Mouse (Mus musculus) kidney, adult 2 months (tissue): ENCODE data around the gene Taf8.

Source experiments
- CTCF ChIP-seq: fragments of 200-500 bp; conservative IDR thresholded peaks from 2 replicates; pipeline ENCODE4 v1.5.1; 2011; ENCODE audit warnings: low read depth, mild to moderate bottlenecking, control low read depth, low read length, moderate library complexity, mixed read lengths; ENCODE audit not compliant: insufficient read depth, insufficient read length
- POLR2A ChIP-seq: fragments of 200-500 bp; IDR thresholded peaks from one replicate; pipeline ENCODE4 v1.6.1; 2011; ENCODE audit warnings: low read depth, low read length, control low read depth

- no peak for TF ChIP-seq CTCF
- TF ChIP-seq POLR2A, result no peak
Observed at GRCm38 (mm10) chr17:47468063-47468462, 34.0 kb downstream of the Taf8 start.
